Mouse (Mus musculus): Measurements from ENCODE around the gene Cyth1. TPM values are rescaled to one million over a fixed set of nuclear protein-coding genes. Genes with fewer than 3 reads are reported as not detected.

Cyth1 gene
- total and polyA plus RNA-seq, 3 experiments: 13.2 to 13.6 TPM; not detected in 1

GRCm38 (mm10) chr11:118088896-118089295 lies 159.5 kb downstream of the Cyth1 start:
- H3K36me3 ChIP-seq (ENCODE audit: control insufficient read depth in 1 of 2, insufficient read depth in 2 of 2, low read length in 2 of 2): no peaks in the 10 kb centered on the region; a peak in 1 of 4 replicates
- no peak for DNase-seq (ENCODE audit: low read depth, low spot score)
- H3K4me1 ChIP-seq (ENCODE audit: control insufficient read depth in 1 of 2, insufficient read depth in 2 of 2, low read length in 2 of 2): peaks cover 2 to 7% of the 10 kb centered on the region in 2 experiments; a peak in 3 of 4 replicates
- H3K4me3 ChIP-seq (ENCODE audit: control insufficient read depth in 1 of 2, insufficient read depth in 1 of 2, low read depth in 2 of 2, low read length in 2 of 2): no peak overlapping the region
- no peak overlapping the region for H3K27ac ChIP-seq (ENCODE audit: control insufficient read depth, low read depth, low read length)
- no peak overlapping the region for H3K9ac ChIP-seq (ENCODE audit: control insufficient read depth, low read depth, low read length, poor library complexity, severe bottlenecking)
- TF ChIP-seq SIN3A (IDR thresholded peaks at IDR 0.05; ENCODE audit: low read length) (no peak), POLR2AphosphoS2 (IDR thresholded peaks at IDR 0.05; ENCODE audit: low read length) (no peak), MAX (IDR thresholded peaks at IDR 0.05; ENCODE audit: low read length) (no peak), GATA1 (IDR thresholded peaks at IDR 0.05; ENCODE audit: low read depth, low read length) (no peak), CTCF (IDR thresholded peaks at IDR 0.05 in 2 of 3, conservative IDR thresholded peaks at IDR 0.05 in 1 of 3; ENCODE audit: control insufficient read depth in 1 of 3, insufficient read depth in 1 of 3, low read depth in 2 of 3, low read length in 3 of 3, poor library complexity in 1 of 3, severe bottlenecking in 1 of 3) (no peak), MXI1 (IDR thresholded peaks at IDR 0.05; ENCODE audit: low read depth, low read length) (no peak), MAFK (IDR thresholded peaks at IDR 0.05; ENCODE audit: borderline replicate concordance, low read depth, low read length) (no peak), NELFE (IDR thresholded peaks at IDR 0.05; ENCODE audit: low read depth, low read length) (no peak), CHD2 (IDR thresholded peaks at IDR 0.05; ENCODE audit: low read length) (no peak), POLR2A (IDR thresholded peaks at IDR 0.05; ENCODE audit: control insufficient read depth in 1 of 2, insufficient read depth in 1 of 2, low read depth in 1 of 2, low read length in 2 of 2, poor library complexity in 1 of 2) (no peak), RCOR1 (IDR thresholded peaks at IDR 0.05; ENCODE audit: low read depth, low read length) (no peak), TBP (IDR thresholded peaks at IDR 0.05; ENCODE audit: low read depth, low read length) (no peak)
- no peaks in the 10 kb centered on the region for H3K27me3 ChIP-seq (ENCODE audit: control insufficient read depth in 1 of 2, insufficient read depth in 2 of 2, low read length in 2 of 2)
- no peaks in the 10 kb centered on the region for H3K79me2 ChIP-seq (ENCODE audit: control insufficient read depth, insufficient read depth, low read length, poor library complexity)
- H3K9me3 ChIP-seq (replicated peaks; ENCODE audit: insufficient read depth, low read length): no peaks in the 10 kb centered on the region

GRCm38 (mm10) chr11:118085961-118086360 lies 162.4 kb downstream of the Cyth1 start:
- TF ChIP-seq CTCF (IDR thresholded peaks at IDR 0.05 in 2 of 3, conservative IDR thresholded peaks at IDR 0.05 in 1 of 3; ENCODE audit: control insufficient read depth in 1 of 3, insufficient read depth in 1 of 3, low read depth in 2 of 3, low read length in 3 of 3, poor library complexity in 1 of 3, severe bottlenecking in 1 of 3) (no peak), ZKSCAN1 (IDR thresholded peaks at IDR 0.05; ENCODE audit: low read depth, low read length) (no peak), CHD1 (IDR thresholded peaks at IDR 0.05; ENCODE audit: low read depth, low read length) (no peak), TCF12 (IDR thresholded peaks at IDR 0.05; ENCODE audit: low read depth, low read length) (no peak), USF1 (IDR thresholded peaks at IDR 0.05; ENCODE audit: low read depth, low read length) (no peak), NRF1 (IDR thresholded peaks at IDR 0.05; ENCODE audit: insufficient read depth, low read depth, low read length, poor library complexity, severe bottlenecking) (no peak), MAX (IDR thresholded peaks at IDR 0.05; ENCODE audit: low read length) (no peak)
- H3K9me3 ChIP-seq (replicated peaks; ENCODE audit: insufficient read depth, low read length): no peaks in the 10 kb centered on the region
- H3K4me1 ChIP-seq (ENCODE audit: control insufficient read depth in 1 of 2, insufficient read depth in 2 of 2, low read length in 2 of 2): peaks cover 2 to 7% of the 10 kb centered on the region in 2 experiments; a peak in 3 of 4 replicates
- DNase-seq (ENCODE audit: low read depth, low spot score): no peak
- H3K27ac ChIP-seq (ENCODE audit: control insufficient read depth, low read depth, low read length): no peak overlapping the region
- no peak overlapping the region for H3K4me3 ChIP-seq (ENCODE audit: control insufficient read depth in 1 of 2, insufficient read depth in 1 of 2, low read depth in 2 of 2, low read length in 2 of 2)
- H3K36me3 ChIP-seq (ENCODE audit: control insufficient read depth in 1 of 2, insufficient read depth in 2 of 2, low read length in 2 of 2): no peaks in the 10 kb centered on the region; a peak in 1 of 4 replicates
- peaks cover 0 to 1% of the 10 kb centered on the region in 2 experiments; a peak in 1 of 4 replicates for H3K27me3 ChIP-seq (ENCODE audit: control insufficient read depth in 1 of 2, insufficient read depth in 2 of 2, low read length in 2 of 2)
- no peak overlapping the region for H3K9ac ChIP-seq (ENCODE audit: control insufficient read depth, low read depth, low read length, poor library complexity, severe bottlenecking)
- H3K79me2 ChIP-seq (ENCODE audit: control insufficient read depth, insufficient read depth, low read length, poor library complexity): no peaks in the 10 kb centered on the region

Measured in MEL (cell line).